Mouse (Mus musculus) embryonic facial prominence, embryonic 11.5 days (tissue): ENCODE measurements around the gene Gm4756. TPM values are rescaled to one million over a fixed set of nuclear protein-coding genes. Genes with fewer than 3 reads are reported as not detected.

Experiments
- ATAC-seq: fragments of 200-750 bp; cut with Nextera tagmentation; replicated peaks from 2 replicates; pipeline ENCODE4 v1.8.0; 2017; ENCODE audit warnings: low read depth; ENCODE audit not compliant: insufficient number of reproducible peaks, low FRiP score, low TSS enrichment
- DNase-seq: peaks from one replicate; pipeline ENCODE4 v3.0.0-alpha.2; 2015; ENCODE audit warnings: low spot score
- H3K27ac ChIP-seq: fragments of 300-500 bp; sonication (generic); replicated peaks from 2 replicates; pipeline ENCODE4 v1.5.1; 2014; ENCODE audit warnings: mild to moderate bottlenecking, low read depth, low read length, control low read depth
- H3K27me3 ChIP-seq: fragments of 300-500 bp; sonication (generic); 2 replicates; pipeline ENCODE4 v1.6.1; 2014; ENCODE audit warnings: mild to moderate bottlenecking, low read length, moderate library complexity, mixed read lengths; ENCODE audit not compliant: control insufficient read depth, insufficient read depth
- H3K36me3 ChIP-seq: fragments of 300-500 bp; sonication (generic); replicated peaks from 2 replicates; pipeline ENCODE4 v1.6.1; 2014; ENCODE audit warnings: low read depth, mild to moderate bottlenecking, low read length, moderate library complexity, mixed read lengths; ENCODE audit not compliant: control insufficient read depth, insufficient read depth
- H3K4me1 ChIP-seq: fragments of 300-500 bp; sonication (generic); 2 replicates; pipeline ENCODE4 v1.6.1; 2014; ENCODE audit warnings: low read length, mixed read lengths; ENCODE audit not compliant: control insufficient read depth, insufficient read depth
- H3K4me2 ChIP-seq: fragments of 300-500 bp; sonication (generic); 2 replicates; pipeline ENCODE4 v1.6.1; 2014; ENCODE audit warnings: low read depth, mild to moderate bottlenecking, control low read depth, low read length, moderate library complexity
- H3K4me3 ChIP-seq: fragments of 300-500 bp; sonication (generic); 2 replicates; pipeline ENCODE4 v1.5.1; 2014; ENCODE audit warnings: low read depth, low read length, control low read depth
- H3K9ac ChIP-seq: fragments of 300-500 bp; sonication (generic); replicated peaks from 2 replicates; pipeline ENCODE4 v1.6.1; 2014; ENCODE audit warnings: mild to moderate bottlenecking, control low read depth, low read length
- H3K9me3 ChIP-seq: fragments of 300-500 bp; sonication (generic); replicated peaks from 2 replicates; pipeline ENCODE4 v1.6.1; 2016; ENCODE audit warnings: mild to moderate bottlenecking, low read length, inconsistent platforms, mixed read lengths; ENCODE audit not compliant: control insufficient read depth
- WGBS: fragments of 180-500 bp; shearing (Covaris S2); extraction: QIAGEN DNeasy Blood & Tissue Kit; methylation state at CpG from one replicate; pipeline ENCODE4 v1.1.7; 2014; 5-methylcytosine and 5-hydroxymethylcytosine counted together
- polyA plus RNA-seq: library from polyadenylated mRNA; unstranded; fragments of >200 nt; fragmentation: Nextera tagmentation; extraction: Ambion mirVana; gene quantifications from 2 replicates; pipeline ENCODE4 v1.2.1, GENCODE M21; 2014

Gene Gm4756
- polyA plus RNA-seq, 1 experiment from 2014 or later: not detected

DNA sequence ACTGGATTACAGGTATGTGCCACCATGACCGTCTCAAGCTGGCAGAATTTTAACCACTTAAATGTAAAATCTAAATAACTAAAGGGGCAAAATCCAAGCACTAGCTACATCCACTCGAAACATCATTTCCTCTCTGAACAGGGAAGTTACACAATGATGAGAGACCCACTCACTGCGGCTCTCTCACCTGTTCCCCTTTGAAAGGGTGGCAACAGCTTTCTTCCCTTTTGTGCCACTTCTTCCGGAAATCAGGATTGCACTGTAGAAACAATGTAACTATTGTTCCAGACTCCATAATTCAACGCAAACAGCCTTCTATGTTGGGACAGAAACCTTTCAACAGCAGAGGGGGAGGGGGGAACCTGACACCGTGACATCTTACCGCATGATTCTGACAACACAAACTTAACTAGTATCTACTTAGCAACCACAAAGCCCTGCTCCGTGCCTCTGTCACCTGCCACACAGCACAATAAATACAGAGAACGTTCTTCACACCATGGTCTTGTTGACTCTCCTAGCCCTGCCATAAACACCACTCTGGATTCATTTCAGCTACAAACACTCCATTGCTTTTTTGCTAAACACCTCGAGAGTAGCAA is 18.5 kb upstream of the Gm4756 start:
- no peaks in the 10 kb centered on the region for H3K4me1 ChIP-seq
- DNase-seq: no peak
- no peaks in the 10 kb centered on the region for H3K27me3 ChIP-seq
- no peak for ATAC-seq
- WGBS: 56% methylated on average over 10 of the region's 10 CpGs
- H3K9me3 ChIP-seq: no peaks in the 10 kb centered on the region
- no peak overlapping the region for H3K27ac ChIP-seq
- no peak overlapping the region for H3K4me2 ChIP-seq
- H3K4me3 ChIP-seq: no peak overlapping the region
- H3K36me3 ChIP-seq: no peaks in the 10 kb centered on the region
- H3K9ac ChIP-seq: no peak overlapping the region

GRCm38 (mm10) chr12:72666015-72666414 is 16.6 kb upstream of the Gm4756 start:
- DNase-seq: no peak
- Histone ChIP-seq H3K36me3 (no peaks in the 10 kb centered on the region), H3K27me3 (no peaks in the 10 kb centered on the region), H3K9me3 (no peaks in the 10 kb centered on the region), H3K4me3 (no peak overlapping the region), H3K4me2 (no peak overlapping the region), H3K9ac (no peak overlapping the region), H3K4me1 (no peaks in the 10 kb centered on the region), H3K27ac (no peak overlapping the region)
- 77% methylated on average over 5 of the region's 5 CpGs for WGBS
- no peak for ATAC-seq

DNA sequence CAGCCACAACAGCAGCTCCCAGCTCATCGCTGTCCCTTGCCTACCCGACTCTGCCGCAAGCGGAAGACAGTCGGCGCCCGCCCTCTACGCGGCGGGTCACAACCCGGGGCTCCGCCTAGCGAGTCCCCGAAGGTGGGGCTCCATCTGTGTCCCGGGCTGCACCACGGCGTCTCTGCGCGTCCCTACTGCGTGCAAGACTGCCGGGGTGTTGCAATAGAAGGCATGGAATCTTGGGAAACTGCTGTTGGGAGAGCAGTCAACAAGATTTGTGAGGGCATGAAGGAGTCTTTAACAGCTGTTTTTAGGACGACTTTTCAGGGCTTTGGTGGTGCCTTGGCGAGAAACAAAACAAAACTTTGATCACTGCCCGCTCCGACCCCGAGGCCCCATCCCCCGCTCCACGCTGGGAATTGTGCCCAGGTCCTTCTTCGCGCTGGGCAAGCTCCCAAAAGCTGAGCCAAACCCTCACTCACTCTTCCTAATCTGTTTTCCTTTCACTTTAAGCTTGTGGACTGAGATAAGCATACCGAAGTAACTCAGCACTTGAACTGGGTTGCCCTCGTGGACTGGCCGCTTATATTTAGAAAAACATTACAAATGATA is 15.4 kb upstream of the Gm4756 start, which contains the start of gene Dhrs7:
TSS of gene Dhrs7 (minus strand) at position 175 of the 603 bp plus-strand sequence.
- Histone ChIP-seq H3K4me1 (no peaks in the 10 kb centered on the region), H3K9me3 (no peaks in the 10 kb centered on the region), H3K27me3 (no peaks in the 10 kb centered on the region), H3K9ac (peak within 1 kb of the TSS; percentile 64), H3K4me3 (peak within 1 kb of the TSS; percentile 55), H3K4me2 (peak within 1 kb of the TSS; percentile 89), H3K27ac (no peak within 1 kb of the TSS), H3K36me3 (no peaks in the 10 kb centered on the region)
- peak; percentile 88 for ATAC-seq
- peak; percentile 80 for DNase-seq
- WGBS: 3% methylated on average over 33 of the region's 33 CpGs

GRCm38 (mm10) chr12:72664020-72664734 is 14.7 kb upstream of the Gm4756 start:
- H3K9ac ChIP-seq: peak overlapping the region; percentile 64
- peak overlapping the region; percentile 55 for H3K4me3 ChIP-seq
- no peak overlapping the region for H3K27ac ChIP-seq
- 12% methylated on average over 28 of the region's 28 CpGs for WGBS
- no peaks in the 10 kb centered on the region for H3K36me3 ChIP-seq
- H3K4me2 ChIP-seq: peak overlapping the region; percentile 89
- no peaks in the 10 kb centered on the region for H3K27me3 ChIP-seq
- DNase-seq (peak; percentile 13), ATAC-seq (no peak; the same call in 1 of the 2 replicates)
- H3K9me3 ChIP-seq: no peaks in the 10 kb centered on the region
- no peaks in the 10 kb centered on the region for H3K4me1 ChIP-seq

DNA sequence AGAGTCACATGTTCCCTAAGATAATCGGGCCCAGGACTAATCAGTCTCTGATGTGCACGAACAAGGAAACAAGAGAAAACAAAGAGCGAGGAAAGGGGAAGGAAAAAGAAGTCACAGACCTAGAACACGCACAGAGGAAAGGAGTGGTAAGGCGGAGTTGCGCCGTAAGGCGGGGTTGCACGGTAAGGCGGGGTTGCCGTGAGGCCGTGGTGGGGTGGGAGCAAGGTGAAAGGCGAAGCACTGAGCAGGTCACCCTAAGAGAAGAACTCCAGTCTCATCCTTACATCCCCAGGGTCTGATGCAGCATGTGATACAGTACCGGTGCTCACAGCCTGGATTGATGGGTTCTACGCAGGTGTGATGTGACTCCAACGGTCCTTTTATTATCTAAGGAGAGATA is 6.3 kb upstream of the Gm4756 start:
- Histone ChIP-seq H3K4me2 (no peak overlapping the region), H3K9me3 (no peaks in the 10 kb centered on the region), H3K4me3 (no peak overlapping the region), H3K9ac (no peak overlapping the region), H3K27ac (no peak overlapping the region), H3K36me3 (no peaks in the 10 kb centered on the region), H3K4me1 (no peaks in the 10 kb centered on the region), H3K27me3 (no peaks in the 10 kb centered on the region)
- 89% methylated on average over 16 of the region's 16 CpGs for WGBS
- DNase-seq (no peak), ATAC-seq (no peak)

DNA sequence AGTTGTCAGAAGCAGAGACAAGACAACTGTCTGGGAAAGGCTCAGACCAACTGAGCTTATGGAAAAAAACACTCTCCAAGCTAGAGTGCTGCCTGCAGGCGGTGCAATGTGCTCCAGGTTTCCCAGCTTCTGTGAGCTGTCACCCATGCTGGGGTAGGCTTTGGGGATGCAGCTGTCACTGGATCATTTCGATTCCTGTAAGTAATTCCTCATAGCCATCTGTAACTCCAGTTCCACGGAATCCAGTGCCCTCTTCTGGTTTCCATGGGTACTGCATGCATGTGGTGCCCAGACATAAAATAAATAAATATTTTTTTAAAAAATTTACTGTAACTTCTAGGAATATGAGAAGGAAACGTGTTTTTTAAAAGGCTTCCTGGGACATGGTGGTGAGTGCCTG is 5.2 kb upstream of the Gm4756 start:
- no peak overlapping the region for H3K9ac ChIP-seq
- WGBS: 17% methylated on average over 4 of the region's 4 CpGs
- H3K36me3 ChIP-seq: no peaks in the 10 kb centered on the region
- DNase-seq (peak; percentile 77), ATAC-seq (no peak)
- no peak overlapping the region for H3K27ac ChIP-seq
- H3K27me3 ChIP-seq: no peaks in the 10 kb centered on the region
- no peak overlapping the region for H3K4me2 ChIP-seq
- H3K4me1 ChIP-seq: no peaks in the 10 kb centered on the region
- no peaks in the 10 kb centered on the region for H3K9me3 ChIP-seq
- H3K4me3 ChIP-seq: no peak overlapping the region

DNA sequence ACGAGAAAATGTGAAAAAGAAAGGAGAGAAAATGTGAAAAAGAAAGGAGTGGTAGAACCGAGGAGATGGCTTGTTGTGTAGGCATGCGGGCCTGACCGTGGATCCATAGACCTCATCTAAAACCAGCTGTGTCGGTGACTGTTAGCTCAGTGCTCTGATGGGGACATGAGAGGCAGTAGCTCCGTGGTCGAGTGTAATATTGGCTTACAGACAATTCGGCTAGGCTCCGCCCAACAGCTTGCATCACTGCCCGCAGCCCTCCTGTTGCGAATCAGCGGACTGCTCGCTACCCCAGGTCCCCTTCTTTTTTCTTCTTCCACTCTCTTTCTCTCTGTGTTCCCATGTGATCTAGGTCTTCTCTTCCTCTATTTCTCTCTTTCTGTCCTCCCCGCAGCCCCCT is 540 bp downstream of the Gm4756 start:
- WGBS: 93% methylated on average over 14 of the region's 14 CpGs
- Histone ChIP-seq H3K4me3 (no peak overlapping the region), H3K36me3 (no peaks in the 10 kb centered on the region), H3K27ac (no peak overlapping the region), H3K27me3 (no peaks in the 10 kb centered on the region), H3K4me2 (no peak overlapping the region), H3K9ac (no peak overlapping the region), H3K9me3 (no peaks in the 10 kb centered on the region), H3K4me1 (no peaks in the 10 kb centered on the region)
- ATAC-seq: no peak
- no peak for DNase-seq

DNA sequence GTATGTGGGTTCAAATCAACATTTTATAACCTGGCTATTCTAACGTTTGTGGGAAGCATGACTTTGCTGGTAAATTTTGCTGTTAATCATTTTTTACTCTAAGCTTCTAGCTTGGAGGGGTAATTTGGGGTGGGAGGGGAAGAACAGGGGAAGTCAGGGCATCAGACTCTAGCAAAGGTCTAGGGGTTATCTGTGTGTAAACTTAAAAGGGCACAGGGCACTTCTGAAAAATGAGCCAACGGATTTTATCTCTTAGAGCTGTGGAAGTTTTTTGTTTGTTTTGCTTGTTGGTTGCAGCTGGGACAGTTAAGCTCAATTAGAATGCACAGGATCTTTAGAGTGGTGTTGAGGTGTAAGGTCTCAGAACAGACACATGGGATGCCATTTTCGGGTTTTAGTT is 11.4 kb downstream of the Gm4756 start:
- no peaks in the 10 kb centered on the region for H3K4me1 ChIP-seq
- DNase-seq (no peak), ATAC-seq (no peak)
- no peaks in the 10 kb centered on the region for H3K9me3 ChIP-seq
- H3K4me3 ChIP-seq: no peak overlapping the region
- no peaks in the 10 kb centered on the region for H3K36me3 ChIP-seq
- no peaks in the 10 kb centered on the region for H3K27me3 ChIP-seq
- WGBS: 80% methylated on average over 3 of the region's 3 CpGs
- H3K9ac ChIP-seq: no peak overlapping the region
- no peak overlapping the region for H3K27ac ChIP-seq
- H3K4me2 ChIP-seq: no peak overlapping the region
